Mouse (Mus musculus): ENCODE measurements around the gene Naa16.

Gene Naa16

GRCm38 (mm10) chr14:79275441-79275840 lies 115.1 kb downstream of the Naa16 start:
- DNase-seq (ENCODE audit: low spot score in 2 of 2): no peak
